Mouse (Mus musculus): Measurements from ENCODE around the gene Tead3. TPM values are rescaled to one million over a fixed set of nuclear protein-coding genes. Genes with fewer than 3 reads are reported as not detected.
A peak's percentile ranks its signal among the peaks of the same experiment; 100 is the strongest.

Tead3 gene
- polyA plus RNA-seq, 1 experiment from 2014 or later = 15.4 TPM

DNA sequence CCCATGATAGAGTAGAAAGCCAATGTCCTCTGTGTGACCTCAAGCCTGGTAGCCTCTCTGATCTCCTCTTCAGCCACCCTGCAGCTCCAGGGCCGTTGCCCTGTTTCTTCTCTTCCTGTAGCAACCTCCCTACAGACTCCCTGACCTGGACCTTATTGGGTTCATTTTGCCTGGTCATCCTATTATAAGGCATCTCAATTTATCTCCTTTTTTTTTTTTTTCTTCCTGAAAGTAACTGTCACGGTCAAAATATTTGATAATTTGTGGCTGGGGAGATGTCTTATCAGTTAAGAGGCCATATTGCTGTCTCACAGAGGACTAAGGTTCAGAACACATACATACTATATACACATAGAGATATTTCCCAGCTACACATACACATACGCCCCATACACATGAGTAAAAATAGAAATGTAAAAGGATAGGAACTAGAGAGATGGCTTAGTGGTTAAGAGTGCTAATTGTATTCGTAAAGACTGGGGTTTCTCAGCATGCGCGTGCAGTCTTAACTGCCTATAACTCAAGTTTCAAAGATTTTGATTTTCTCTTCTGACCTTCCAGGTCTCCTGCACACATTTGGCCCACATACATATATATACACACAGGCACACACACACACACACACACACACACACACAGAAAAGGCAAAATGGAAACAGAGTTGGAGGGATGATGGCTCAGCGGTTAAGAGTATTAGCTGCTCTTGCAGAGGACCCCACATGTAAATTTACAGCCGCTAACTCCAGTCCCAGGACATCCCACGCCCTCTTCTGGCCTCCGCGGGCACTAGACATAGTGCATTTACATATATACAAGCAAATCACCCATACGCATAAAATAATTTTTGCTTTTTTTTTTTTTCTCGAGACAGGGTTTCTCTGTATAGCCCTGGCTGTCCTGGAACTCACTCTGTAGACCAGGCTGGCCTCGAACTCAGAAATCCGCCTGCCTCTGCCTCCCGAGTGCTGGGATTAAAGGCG lies 38.1 kb downstream of the Tead3 start:
- peak; percentile 13 for ATAC-seq (ENCODE audit: low FRiP score, low read depth)
- Histone ChIP-seq H3K9ac (peak overlapping the region; percentile 50; the same call in 1 of the 2 replicates), H3K27me3 (no peaks in the 10 kb centered on the region), H3K36me3 (peaks cover 21% of the 10 kb centered on the region), H3K9me3 (no peaks in the 10 kb centered on the region), H3K27ac (no peak overlapping the region; the same call in 1 of the 2 replicates), H3K4me2 (replicated peaks) (peak overlapping the region; percentile 54), H3K4me1 (peaks cover 34% of the 10 kb centered on the region), H3K4me3 (peak overlapping the region; percentile 78)
- 23% methylated on average over 17 of the region's 17 CpGs for WGBS

DNA sequence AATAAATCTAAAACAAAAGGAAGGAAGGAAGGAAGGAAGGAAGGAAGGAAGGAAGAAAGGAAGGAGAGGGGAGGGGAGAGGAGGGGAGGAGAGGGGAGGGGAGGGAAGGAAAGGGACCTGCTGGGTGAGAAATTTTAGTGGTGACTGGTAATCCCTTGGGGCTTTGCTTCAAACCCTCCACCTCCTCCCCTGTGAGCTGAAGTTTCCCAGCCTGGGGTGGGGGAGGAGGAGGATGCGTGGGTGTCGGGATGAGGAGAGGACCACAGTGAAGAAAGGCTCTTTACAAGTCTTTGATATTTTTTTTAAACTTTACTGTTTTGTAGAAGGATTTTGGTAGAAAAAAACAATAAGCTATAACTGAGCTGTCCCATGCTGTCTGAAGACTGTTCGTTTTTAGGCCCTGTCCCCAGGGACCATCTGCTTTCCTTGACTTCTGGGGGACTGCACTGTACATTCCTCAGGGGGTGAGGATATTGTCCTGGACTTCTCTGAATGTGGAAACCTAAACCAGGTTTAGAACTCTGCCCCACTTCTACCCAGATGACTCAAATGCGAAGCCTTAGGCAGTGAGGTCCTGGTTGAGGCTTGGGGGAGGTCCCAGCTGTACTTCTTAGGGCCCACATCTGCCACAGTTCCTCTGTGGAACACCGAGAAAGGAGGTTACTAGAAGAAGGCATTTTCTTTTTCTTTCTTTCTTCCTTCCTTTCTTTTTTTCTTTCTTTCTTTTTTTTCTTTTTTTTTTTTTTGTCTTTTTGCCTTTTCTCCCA lies 39.1 kb downstream of the Tead3 start:
- H3K9ac ChIP-seq = no peak overlapping the region
- no peaks in the 10 kb centered on the region for H3K9me3 ChIP-seq
- no peak for ATAC-seq (ENCODE audit: low FRiP score, low read depth)
- H3K4me3 ChIP-seq = no peak overlapping the region
- peaks cover 34% of the 10 kb centered on the region for H3K4me1 ChIP-seq
- peaks cover 12% of the 10 kb centered on the region for H3K36me3 ChIP-seq
- H3K27ac ChIP-seq = no peak overlapping the region
- H3K4me2 ChIP-seq (replicated peaks) = no peak overlapping the region
- H3K27me3 ChIP-seq = no peaks in the 10 kb centered on the region
- WGBS = 67% methylated on average over 5 of the region's 5 CpGs

DNA sequence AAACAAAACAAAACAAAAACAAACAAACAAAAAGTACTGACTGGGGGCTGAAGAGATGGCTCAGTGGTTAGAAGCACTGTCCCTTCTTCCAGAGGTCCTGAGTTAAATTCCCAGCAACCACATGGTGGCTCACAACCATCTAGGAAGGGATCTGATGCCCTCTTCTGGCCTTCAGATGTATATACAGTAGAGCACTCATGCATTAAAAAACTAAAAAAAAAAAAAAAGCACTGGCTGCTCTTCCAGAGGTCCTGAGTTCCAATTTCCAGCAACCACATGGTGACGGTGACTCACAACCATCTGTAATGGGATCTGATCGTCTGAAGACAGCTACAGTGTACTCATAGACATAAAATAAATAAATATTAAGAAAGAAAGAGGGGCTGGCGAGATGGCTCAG lies 39.8 kb downstream of the Tead3 start:
- Histone ChIP-seq H3K36me3 (peaks cover 5% of the 10 kb centered on the region), H3K27me3 (no peaks in the 10 kb centered on the region), H3K4me3 (no peak overlapping the region), H3K4me2 (replicated peaks) (no peak overlapping the region), H3K4me1 (peaks cover 31% of the 10 kb centered on the region), H3K27ac (no peak overlapping the region), H3K9ac (no peak overlapping the region), H3K9me3 (no peaks in the 10 kb centered on the region)
- no peak for ATAC-seq (ENCODE audit: low FRiP score, low read depth)
- 76% methylated on average over 3 of the region's 3 CpGs for WGBS

DNA sequence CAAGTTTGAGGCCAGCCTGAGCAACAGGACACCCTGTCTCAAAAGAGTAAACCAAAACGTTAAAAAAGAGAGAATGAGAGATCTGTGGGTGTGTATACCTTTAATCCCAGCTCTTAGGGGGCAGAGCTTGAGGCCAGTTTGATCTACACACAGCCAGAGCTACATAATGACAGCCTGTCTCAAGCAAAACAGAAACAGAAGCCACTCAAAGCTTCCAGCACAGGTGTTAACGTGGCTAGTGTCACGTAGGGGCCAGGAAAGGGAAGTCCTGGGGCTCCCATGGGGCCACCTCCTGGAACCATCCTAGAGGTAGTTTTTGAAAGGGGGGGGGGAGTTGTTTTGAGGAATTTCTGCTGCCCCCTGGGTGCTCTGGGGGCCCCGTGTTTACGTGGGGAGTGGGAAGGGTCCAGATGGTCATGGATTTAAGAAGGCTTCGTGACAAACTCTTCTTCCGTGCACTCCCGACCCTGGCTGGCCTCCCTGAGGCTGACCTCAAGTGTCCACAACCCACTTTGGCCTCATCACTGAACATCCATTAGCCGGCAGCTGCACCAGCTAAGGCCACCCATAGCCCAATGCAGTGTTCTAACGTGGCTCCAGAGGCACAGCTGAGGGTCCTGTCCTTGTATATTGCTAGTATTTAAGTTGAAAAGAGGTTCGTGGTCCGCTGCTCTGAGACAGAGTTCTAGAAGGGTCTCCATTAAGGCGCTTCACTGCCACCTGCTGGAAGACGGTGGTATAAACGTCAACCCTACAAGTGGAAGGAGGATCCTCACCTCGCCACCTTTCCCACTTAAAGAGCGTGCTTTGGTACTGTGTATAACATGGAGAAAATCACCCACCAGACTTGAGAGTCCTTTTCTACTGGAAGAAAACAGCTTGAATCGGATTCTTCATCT lies 42.1 kb downstream of the Tead3 start:
- Histone ChIP-seq H3K9me3 (no peaks in the 10 kb centered on the region), H3K9ac (peak overlapping the region; percentile 35; the same call in 1 of the 2 replicates), H3K27me3 (no peaks in the 10 kb centered on the region), H3K4me1 (peaks cover 12% of the 10 kb centered on the region), H3K36me3 (no peaks in the 10 kb centered on the region), H3K4me2 (replicated peaks) (peak overlapping the region; percentile 45), H3K27ac (peak overlapping the region; percentile 39; the same call in 1 of the 2 replicates), H3K4me3 (no peak overlapping the region)
- 12% methylated on average over 18 of the region's 18 CpGs for WGBS
- peak; percentile 21; the same call in 1 of the 2 replicates for ATAC-seq (ENCODE audit: low FRiP score, low read depth)

DNA sequence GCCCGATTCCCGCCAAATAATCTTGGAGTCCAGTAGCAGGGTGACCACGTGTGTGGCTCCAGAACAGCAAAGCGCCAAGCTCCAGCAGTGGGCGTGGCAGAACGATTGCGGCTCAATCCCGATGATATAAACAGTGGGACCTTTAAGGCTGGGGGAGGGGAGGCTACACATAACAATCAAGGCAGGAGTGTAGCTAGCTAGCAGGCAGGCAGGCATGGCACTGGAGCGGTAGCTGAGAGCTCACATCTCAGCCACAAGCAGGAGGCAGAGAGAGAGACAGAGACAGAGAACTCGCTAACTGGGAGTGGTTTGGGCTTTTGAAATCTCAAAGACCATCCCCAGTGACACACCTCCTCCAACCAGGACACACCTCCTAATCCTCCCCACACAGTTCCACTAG lies 45.4 kb downstream of the Tead3 start:
- Histone ChIP-seq H3K4me2 (replicated peaks) (no peak overlapping the region), H3K4me1 (peaks cover 8% of the 10 kb centered on the region), H3K27ac (no peak overlapping the region), H3K9ac (no peak overlapping the region), H3K27me3 (no peaks in the 10 kb centered on the region), H3K36me3 (peaks cover 12% of the 10 kb centered on the region), H3K9me3 (no peaks in the 10 kb centered on the region), H3K4me3 (no peak overlapping the region)
- no peak for ATAC-seq (ENCODE audit: low FRiP score, low read depth)
- 50% methylated on average over 10 of the region's 10 CpGs for WGBS

DNA sequence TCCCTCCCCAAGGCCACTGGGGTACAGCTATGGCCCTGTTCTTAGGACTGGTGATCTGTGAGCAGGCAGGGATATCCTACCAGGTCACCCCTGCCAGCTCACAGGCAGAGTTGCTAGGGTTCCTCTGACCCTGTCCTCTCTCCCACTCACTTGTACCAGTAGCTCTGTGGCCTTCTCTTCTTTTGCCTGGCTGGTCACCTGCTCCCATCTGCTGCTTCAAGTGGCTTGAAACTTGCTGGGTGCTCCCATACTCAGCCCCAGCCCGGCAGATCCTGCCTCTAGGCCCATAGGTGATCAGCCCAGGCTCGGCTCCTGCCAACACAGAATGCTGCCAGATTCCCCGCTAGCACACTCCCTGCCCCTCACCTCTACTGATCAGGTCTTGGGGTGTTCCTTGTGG lies 49.8 kb downstream of the Tead3 start:
- no peak for ATAC-seq (ENCODE audit: low FRiP score, low read depth)
- peaks cover 43% of the 10 kb centered on the region for H3K36me3 ChIP-seq

DNA sequence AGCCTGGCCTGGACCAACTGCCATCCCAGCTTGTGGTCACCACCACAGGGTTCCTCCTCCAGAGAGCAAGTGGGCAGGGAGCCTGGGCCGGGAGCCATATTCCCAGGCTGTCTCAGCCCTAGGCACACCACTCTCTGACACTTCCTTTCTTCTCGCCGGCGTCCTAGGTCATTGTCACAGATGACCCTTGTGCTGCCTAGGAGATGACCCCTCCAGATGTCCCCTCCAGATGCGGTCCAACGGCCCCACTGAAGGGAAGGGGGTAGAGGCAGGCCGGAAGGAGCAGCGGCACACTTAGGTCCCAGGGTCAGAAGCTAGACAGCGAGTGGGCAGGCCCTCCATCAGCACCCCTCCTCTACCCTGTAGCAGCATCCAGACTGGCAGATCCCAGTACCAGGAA lies 50.3 kb downstream of the Tead3 start:
- H3K27ac ChIP-seq = peak overlapping the region; percentile 52; the same call in 1 of the 2 replicates
- 50% methylated on average over 9 of the region's 9 CpGs for WGBS
- no peak overlapping the region for H3K4me2 ChIP-seq (replicated peaks)
- H3K9ac ChIP-seq = no peak overlapping the region
- H3K27me3 ChIP-seq = no peaks in the 10 kb centered on the region
- no peak overlapping the region for H3K4me3 ChIP-seq
- peaks cover 47% of the 10 kb centered on the region for H3K36me3 ChIP-seq
- peaks cover 16% of the 10 kb centered on the region for H3K4me1 ChIP-seq
- no peak for ATAC-seq (ENCODE audit: low FRiP score, low read depth)
- H3K9me3 ChIP-seq = no peaks in the 10 kb centered on the region

More for the DNA sequence above, 49.8 kb downstream of the Tead3 start:
- Histone ChIP-seq H3K27me3 (no peaks in the 10 kb centered on the region), H3K4me1 (peaks cover 13% of the 10 kb centered on the region), H3K4me3 (no peak overlapping the region), H3K27ac (no peak overlapping the region), H3K9me3 (no peaks in the 10 kb centered on the region), H3K9ac (no peak overlapping the region), H3K4me2 (replicated peaks) (no peak overlapping the region)
- WGBS = 63% methylated on average over 3 of the region's 3 CpGs

DNA sequence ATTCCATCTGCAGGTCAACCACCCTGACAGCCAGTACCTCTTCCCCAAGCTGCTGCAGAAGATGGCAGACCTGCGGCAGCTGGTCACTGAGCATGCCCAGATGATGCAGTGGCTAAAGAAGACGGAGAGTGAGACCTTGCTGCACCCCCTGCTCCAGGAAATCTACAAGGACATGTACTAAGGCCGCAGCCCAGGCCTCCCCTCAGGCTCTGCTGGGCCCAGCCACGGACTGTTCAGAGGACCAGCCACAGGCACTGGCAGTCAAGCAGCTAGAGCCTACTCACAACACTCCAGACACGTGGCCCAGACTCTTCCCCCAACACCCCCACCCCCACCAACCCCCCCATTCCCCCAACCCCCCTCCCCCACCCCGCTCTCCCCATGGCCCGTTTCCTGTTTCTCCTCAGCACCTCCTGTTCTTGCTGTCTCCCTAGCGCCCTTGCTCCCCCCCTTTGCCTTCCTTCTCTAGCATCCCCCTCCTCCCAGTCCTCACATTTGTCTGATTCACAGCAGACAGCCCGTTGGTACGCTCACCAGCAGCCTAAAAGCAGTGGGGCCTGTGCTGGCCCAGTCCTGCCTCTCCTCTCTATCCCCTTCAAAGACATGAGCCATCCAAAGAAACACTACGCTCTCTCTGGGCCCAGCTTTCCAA lies 50.8 kb downstream of the Tead3 start:
- Histone ChIP-seq H3K36me3 (peaks cover 47% of the 10 kb centered on the region), H3K4me3 (no peak overlapping the region), H3K4me2 (replicated peaks) (no peak overlapping the region), H3K27me3 (no peaks in the 10 kb centered on the region), H3K9ac (no peak overlapping the region), H3K27ac (peak overlapping the region; percentile 52; the same call in 1 of the 2 replicates), H3K9me3 (no peaks in the 10 kb centered on the region), H3K4me1 (peaks cover 21% of the 10 kb centered on the region)
- ATAC-seq (ENCODE audit: low FRiP score, low read depth) = 0 out of 2 replicates have a peak, but pooled peaks have one; percentile 31
- WGBS = 35% methylated on average over 11 of the region's 11 CpGs

DNA sequence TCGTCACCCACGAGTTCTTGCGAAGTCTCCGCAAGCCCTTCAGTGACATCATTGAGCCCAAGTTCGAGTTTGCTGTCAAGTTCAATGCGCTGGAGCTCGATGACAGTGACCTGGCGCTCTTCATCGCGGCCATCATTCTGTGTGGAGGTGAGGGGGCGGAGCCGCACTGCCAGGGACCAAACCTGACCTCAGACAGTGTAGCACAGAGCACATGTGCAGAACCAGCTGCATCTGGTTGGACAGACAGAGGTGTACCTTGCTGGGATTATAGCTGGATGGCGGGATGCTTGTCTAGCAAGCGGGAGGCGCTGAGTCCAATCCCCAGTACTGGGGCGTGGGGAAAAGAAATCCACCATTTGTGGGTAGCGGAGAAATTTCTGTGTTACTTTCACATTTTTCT lies 51.7 kb downstream of the Tead3 start:
- H3K27me3 ChIP-seq = no peaks in the 10 kb centered on the region
- H3K4me1 ChIP-seq = peaks cover 30% of the 10 kb centered on the region
- no peak overlapping the region for H3K9ac ChIP-seq
- H3K36me3 ChIP-seq = peaks cover 47% of the 10 kb centered on the region
- H3K4me3 ChIP-seq = no peak overlapping the region
- H3K9me3 ChIP-seq = no peaks in the 10 kb centered on the region
- ATAC-seq (ENCODE audit: low FRiP score, low read depth) = no peak
- no peak overlapping the region for H3K27ac ChIP-seq
- WGBS = 93% methylated on average over 17 of the region's 17 CpGs
- no peak overlapping the region for H3K4me2 ChIP-seq (replicated peaks)

DNA sequence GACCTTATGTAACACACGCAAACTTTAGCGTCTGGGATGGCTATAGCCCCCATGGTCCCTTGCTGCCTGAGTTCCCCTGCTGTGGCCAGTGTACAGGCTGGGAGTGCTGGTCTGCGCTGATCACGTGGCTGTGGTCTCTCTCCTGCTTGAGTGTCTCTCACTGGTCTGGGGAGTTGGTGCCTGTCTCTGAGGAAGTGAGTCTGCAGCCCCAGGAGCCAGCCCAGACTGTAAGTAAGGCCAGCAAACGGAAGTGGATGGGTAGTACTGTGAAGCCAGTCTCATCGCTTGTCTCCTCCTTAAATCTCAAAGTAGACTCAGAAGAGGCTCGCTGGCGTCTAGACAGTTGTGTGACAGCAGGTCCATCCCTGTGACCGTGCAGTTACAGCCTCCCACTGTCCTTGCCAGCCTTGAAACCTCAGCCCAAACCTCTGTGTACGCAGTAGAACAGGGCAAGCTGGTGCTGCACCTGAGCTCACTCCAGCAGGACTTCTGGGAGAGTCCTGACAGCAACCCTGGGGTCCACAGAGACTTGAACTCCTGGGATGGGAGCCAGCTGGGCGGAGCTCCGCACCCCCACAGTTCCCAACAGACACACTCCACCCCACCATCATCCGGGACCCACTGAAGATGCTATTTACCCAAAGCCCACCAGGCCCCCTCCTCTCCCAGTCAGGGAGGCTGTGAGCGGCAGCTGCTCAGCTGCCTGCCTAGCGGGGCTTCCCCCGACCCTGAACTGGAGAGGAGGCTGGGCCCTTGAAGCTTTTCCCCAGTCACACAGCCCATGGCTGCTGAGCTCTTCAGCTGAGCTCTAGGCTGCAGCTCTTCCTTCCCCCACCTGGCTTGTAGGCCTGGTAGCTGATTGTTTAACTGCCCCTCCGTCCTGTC lies 55.9 kb downstream of the Tead3 start:
- Histone ChIP-seq H3K4me1 (peaks cover 30% of the 10 kb centered on the region), H3K4me3 (no peak overlapping the region), H3K36me3 (peaks cover 51% of the 10 kb centered on the region), H3K27me3 (no peaks in the 10 kb centered on the region), H3K27ac (peak overlapping the region; percentile 72; the same call in 1 of the 2 replicates), H3K9ac (0 out of 2 replicates have a peak overlapping the region, but pooled peaks have one; percentile 32), H3K4me2 (replicated peaks) (no peak overlapping the region), H3K9me3 (no peaks in the 10 kb centered on the region)
- 66% methylated on average over 17 of the region's 17 CpGs for WGBS
- ATAC-seq (ENCODE audit: low FRiP score, low read depth) = no peak
